Mouse (Mus musculus) lung, postnatal 4 days (tissue): ENCODE measurements around the gene Ak3.

Source experiments
- DNase-seq, 2 experiments: peaks; one replicate each; pipeline ENCODE4 v3.0.0; 2021

Gene Ak3

DNA sequence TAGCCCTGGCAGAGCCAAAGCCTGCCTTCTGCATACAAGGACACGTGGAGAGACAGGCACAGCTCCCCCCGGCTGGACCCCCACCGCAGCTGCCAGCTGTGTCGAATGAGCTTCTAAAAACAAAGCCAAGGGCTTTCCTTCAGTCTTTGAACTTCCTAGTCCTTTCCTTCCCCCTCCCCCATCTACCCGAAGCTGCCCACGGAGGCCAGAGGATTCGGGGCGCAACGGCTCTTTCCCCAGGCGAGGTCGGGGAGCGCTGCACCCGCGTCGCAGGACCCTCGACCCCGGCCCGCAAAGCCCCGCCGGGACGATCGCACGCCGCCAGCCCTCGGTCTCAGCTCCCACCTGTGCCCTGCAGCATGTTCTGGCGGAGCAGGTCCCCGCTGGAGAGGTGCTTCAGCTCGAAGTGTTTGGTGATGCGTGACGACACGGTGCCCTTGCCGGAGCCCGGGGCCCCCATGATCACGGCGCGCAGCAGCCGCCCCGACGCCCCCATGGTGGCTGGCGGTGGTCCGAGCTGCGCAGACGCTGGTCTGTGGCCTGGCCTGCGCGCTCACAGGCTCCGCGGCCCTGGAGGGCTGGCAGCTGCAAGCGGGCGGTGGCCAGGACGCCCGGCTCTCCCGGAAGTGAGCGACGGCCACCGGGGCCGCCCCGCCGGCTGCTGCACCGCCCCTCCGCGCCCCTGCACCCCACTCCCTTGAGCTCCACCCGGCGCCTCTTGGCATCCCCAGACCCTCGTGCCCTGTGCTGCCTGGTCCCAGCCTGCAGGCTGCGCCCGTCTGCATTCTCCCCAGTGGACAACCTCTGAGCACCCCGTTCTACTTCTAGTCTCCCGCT is at the start of gene Ak3:
Gene Ak3 (minus strand): TSS at position 628 of the 837 bp plus-strand sequence.
- peak; percentile 87 to 93 for DNase-seq

DNA sequence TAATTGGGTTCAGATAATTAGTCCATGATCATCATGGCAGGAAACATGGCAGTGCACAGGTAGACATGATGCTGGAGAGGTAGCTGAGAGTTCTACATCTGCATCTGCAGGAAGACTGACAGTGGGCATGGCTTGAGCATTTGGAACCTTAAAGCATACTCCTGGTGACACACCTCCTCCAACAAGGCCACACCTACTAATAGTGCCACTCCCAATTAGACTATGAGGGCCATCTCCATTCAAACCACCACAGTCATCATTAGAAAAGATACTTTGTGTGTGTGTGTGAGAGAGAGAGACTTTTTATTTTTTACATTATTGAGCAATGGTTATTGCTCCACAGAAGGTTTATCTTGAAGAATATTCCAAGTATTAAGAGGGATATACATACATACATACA is 44.4 kb upstream of the Ak3 start:
- no peak for DNase-seq

DNA sequence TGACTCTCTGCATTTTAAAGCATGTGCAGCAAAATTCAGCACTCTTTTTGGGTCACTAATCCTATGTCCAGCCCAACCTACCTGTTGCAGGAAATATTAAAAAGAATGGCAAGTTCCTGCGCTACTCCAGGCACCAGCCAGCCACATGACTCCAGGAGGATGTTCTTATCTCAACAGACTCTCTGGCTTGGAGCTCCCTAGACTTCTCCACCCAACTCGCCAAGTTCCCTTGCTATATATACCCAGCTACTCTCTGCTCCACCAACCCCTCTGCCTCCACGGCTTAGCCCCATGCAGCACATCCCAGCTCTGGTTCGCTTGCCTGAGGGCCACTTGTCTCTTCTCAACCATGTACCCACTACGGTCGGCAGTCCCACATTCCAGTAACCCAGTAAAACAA is 40.9 kb upstream of the Ak3 start:
- no peak for DNase-seq

DNA sequence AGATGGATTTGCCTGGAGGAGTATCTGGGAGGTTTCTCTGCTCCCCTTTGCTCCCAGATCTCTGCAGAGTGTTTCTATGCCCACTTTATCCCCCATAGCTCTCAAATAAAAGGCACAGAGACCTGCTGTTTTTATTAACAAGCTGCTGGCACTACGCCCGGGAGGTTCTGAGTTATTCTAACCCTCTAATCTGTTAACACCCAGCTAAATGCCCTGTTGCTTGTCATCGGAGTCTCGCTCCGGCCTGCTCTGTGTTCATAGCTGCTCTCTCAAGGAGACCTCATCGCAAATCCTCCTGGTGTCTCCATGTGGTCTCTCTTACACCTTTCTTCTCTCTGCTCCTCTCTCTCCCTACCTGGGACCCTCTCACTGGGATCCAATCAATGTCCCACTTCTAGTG is 27.0 kb upstream of the Ak3 start:
- no peak for DNase-seq

DNA sequence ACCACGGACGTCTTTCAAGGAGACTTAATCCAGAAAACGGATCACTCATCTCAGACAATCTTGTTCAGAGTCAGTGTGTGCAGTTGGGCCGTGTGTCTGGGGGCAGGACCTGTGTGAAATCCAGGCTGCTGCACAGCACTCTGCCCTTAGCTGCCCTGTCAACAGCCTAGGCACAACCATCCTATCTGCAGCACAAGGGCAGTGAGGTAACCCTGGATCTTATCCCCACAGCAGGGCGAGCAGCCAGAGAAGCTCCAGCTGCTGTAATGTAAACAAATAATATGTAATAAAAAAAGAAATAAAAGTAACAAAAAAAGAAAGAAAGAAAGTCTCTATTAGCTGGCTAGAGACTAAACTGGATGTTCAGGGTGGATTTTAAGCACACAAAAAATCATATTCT is 21.4 kb upstream of the Ak3 start:
- no peak for DNase-seq

DNA sequence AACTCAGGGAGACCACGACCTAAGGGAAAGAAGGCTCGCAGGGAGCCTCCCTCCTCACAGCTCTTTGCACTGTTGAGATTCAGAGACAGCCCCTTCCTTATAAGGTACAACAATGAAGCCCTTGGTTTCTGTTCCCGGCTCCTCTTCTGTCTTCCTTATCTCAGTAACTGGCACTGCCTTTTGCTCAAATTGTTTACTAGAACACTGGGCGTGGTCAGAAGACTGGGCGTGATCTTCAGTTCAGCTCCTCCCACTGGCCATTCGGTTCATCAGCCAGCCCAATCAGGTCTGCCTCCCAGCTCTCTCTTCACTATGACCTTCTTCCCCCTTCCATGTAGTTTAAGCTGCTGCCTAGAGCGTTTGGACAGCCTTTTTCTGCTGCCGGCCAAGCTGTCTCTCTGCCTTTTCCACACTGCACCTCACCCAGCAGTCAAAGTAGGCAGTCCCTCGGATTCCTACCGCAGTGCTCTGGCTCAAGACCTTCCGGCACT is 19.3 kb upstream of the Ak3 start:
- peak; percentile 80 for DNase-seq

DNA sequence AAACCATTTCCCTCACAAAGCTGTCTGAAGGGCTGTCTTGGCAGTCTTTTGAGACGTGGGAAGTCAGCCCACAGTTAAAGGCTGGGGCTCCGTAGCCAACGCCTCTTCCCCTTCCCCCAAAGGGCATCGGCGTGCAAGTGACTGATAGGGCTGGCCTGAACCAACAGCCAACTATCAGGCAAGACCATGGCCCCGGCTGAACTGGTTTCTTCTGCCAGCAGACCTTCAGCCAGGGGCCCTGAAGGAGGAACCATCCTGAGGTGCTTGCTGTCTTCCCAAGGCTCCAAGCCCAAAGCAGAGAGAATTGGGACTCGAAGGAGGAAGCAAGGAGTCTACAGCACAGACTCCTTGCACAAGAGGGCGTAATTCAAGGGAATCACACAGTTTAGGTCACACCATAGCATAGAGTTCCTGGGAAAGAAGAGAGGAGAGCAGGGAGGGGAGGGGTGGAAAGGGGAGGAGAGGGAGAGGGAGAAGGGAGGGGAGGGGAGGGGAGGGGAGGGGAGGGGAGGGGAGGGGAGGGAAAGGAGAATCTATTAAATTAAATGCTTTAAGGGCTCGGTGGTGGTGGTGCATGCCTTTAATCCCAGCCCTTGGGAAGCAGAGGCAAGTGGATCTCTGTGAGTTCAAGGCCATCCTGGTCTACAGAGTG is 16.8 kb upstream of the Ak3 start:
- DNase-seq = peak; percentile 44 to 54

DNA sequence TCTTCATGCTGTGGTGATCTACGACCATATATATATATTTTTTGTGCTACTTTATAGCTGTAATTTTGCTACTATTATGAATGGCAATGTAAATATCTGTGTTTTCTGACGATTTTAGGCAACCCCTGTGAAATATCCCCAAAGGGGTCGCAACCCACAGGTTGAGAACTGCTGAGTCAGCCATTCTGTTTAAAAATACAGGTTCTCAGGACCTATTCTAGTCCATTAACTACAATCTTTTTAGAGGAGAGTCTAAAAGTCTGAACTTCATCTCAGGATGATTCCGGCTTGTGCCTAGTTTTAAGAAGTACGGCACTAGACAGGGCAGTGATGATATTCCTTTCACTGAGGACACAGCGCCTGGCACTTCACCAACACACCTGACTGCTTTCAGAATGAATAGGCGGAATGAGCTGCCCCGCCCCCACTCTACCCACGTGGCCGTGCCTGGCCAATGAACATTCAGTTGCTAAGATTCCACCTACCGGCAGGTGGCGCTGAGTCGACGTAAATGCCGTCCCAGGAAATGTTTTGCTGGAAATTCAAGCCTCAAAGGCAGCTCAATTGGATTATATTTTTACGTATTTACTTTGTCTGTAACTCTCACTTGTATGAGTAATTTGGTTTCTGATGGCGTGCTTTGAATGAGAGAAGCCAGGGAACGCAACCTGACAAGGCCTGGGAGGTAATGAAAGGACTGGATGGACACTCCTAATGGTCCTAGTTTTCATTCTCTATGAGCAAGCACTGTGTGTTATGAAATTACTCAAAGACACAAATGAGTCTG is 16.0 kb upstream of the Ak3 start:
- peak; percentile 90 to 94 for DNase-seq

DNA sequence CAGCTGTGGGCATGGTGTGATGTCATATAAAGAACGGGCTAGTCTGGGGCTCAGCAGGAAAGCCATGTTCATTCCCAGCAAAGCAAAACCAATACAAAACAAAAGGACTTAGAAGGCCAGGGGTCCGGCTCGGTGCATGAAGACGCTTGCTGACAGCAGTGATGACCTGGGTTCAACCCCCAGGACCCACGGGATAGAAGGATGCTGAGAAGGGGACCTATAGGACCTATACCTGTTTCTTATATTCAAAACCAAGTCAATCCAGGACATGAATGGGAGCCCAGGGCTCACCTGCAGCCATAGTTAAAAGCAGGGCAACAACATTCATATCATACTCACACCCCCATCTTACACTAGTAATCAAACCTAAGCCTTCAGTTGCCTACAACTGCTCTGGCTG is 15.2 kb upstream of the Ak3 start:
- DNase-seq = no peak

DNA sequence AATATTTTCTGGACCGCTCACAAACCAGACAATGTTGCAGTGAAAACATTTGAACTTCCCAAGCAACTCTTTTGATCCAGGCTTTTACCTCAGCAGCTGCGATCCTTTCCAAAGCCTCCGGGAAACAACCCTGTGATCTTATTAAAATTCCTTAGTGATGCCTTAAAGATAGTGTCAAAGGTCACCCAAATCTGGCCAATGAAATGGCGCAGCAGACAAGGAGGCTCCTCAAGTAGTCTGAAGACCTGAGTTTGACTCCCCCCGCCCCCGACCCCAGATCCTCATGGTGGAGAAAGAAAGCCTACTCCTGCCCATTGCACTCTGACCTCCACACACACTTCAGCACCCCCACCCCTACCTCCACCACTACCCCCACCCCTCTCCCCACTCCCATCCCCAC is 12.5 kb upstream of the Ak3 start:
- DNase-seq = no peak

DNA sequence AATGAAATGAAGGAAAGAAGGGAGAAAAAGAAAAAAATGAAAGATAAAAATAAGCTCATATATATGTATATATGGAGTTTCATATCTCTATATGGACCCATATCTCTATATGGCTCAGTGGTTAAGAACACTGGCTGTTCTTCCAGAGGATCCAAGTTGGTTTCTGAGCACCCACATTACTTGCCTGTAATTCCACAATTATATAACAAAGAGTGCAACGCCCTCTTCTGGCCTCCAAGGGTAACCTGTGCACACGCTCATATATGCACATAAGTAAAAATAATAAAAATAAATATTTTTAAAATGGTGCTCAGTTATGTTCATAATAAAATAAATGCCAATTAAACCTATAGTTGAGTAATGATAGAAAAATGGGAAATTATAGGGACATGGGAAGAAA is 11.9 kb upstream of the Ak3 start:
- DNase-seq = no peak

DNA sequence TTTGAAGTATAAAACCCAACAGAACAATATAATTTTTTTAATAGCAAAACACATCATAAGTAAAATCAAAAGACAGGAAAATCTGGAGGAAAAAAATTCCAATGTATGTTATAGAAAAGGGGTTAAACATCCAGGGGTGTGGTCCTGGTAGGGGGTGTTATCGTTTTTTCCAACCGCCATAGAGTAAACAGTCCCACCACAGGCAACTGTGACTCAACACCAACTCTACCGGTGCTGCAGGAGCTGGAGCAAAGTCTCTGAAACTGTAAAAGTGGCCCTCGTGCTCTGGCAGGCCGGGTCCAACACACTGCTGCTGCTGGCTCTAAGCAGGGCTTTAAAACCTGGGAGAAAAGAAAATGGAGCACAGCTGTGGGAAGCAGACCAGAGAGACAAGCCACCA is 11.0 kb upstream of the Ak3 start:
- DNase-seq = no peak

DNA sequence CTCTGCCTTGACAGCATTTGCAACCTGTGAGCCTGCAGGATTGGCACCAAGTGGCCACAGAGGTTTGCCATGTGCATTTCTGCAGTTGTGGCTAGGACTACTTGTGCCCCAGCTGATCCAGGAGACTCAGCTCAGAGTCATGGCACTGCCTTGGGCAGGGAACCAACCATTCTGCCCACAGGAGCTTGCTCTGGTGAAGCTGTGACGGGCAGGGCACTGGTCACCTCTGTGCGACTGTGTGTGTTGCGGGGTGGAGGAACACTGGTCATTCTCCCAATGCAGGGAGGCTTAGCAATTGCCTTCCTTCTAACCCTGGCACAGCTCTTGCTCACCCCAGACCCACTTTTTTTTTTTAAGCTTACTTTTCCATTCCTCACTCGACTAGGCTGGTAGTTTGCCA is 7.7 kb upstream of the Ak3 start:
- DNase-seq = no peak

DNA sequence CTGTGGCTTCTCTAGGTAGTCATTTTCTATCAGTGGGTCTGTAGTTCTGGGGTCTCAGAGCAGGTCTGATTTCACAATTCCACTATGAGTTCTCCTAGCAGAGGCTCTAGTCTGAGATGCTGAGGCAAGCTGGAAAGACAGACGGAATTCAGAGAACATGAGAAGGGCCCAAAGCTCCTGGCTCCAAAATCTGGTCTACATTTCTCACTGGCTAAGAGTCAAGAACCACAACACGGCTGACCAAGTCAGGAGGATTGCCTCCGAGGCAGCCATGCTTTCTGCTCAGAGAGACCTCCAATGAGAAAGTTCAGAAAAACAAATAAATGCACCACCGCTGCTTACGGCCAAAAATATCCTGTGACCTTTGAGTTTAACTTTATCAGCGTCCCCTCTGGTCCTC is 6.8 kb upstream of the Ak3 start:
- no peak for DNase-seq

DNA sequence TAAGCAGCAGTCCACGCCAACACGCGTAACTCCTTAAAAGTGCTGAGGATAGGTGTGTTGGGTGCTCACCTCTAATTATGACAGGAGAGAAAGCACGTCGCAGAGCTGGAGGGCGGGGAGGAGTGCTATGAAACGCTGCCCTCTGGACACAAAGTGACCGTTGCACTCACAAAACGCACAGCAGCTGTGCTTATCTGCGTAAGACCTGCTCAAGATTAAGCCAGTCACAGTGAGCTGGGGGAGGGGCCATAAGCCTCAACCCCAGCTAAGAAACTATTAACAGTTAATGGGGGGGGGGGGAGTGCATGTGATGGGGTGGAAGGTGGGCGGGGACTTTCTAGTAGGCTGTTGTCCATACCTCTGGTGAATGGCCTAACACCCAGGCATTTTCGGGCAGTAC is 5.0 kb upstream of the Ak3 start:
- no peak for DNase-seq

DNA sequence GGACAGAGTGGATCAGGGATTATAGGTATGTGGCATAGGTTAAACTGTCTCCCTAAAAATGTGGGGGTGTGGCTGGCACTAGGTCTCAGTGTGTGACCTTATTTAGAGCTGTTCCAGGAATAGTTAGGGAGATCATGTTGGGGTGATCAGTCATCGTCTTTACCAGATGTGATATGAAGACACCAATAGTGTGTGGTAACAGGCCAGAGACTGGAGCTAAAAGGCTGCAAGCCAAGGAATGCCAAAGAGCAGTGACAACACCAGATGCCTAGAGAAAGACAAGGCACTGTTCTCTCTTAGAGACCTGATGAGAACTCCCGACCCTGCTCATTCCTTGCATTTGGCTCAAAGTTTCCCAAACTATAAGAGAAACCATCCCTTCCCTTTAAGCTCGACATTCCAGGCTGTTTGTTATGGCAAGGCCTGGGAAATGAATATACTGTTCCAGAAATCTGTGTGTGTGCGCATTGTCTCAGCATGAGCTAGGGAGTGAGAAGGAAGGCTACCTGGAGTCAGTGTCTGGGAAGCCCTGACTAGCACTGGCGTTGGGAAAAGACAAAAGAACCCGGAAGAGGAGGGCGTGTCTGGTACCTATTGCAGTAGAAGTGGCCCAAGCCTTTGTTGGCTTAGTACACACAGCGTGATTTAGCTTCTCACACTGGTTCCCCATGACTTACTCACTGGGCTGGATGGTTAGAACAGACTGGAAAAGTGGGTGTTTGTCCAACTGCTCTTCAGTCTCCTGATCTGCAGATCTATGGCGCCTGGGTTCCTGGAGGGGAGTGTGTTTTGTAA is 2.6 kb upstream of the Ak3 start:
- DNase-seq = peak in 1 of 2 experiments; percentile 29

DNA sequence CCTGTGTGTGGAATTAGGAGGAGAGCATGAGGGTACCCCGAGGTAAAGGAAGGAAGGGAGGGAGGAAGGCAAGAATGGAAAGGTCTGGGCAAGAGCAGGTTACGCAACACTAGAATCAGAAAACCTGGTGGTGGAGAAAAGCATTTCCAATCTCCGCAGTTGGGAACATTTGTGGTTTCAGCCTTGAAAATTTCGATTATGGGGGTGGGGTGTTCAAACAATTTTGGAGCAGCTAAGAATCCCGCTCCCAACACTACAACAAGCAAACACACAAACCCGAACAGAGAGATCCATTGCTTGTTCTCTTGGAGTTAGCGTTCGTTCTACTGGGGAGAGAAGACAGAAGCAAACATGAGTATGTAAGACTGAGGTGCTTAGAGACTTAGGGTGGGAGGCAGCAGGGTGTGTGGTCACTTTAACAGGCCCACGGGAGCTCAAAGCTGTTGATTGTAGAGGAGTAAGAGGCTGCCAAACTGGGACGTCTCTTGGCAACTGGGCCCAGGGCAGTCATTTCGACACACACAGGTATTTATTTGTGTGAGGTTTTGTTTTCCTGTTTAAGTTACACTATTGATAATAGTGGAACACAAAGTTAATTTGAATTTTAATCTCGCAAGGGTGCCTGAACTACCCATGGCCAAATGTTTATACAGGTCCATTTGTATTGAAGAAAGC is 1.8 kb upstream of the Ak3 start:
- DNase-seq = no peak

DNA sequence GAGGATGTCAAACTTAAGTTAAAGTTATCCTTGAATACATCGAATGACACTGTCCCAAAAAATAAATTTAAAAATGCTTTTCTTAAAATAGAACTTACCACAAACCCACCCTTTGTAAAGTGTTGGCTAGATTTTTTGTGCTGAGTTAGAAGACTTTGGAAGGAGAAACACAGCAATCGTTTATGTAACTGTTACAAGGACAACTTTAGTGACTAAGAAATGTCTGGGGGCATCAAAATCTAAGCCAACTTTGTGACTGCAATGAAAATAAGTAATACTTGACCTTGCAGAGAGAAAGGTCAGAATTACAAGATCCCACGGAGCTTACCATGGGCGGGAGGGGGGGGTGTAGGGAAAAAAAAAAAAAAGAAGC is 814 bp downstream of the Ak3 start:
- no peak for DNase-seq

DNA sequence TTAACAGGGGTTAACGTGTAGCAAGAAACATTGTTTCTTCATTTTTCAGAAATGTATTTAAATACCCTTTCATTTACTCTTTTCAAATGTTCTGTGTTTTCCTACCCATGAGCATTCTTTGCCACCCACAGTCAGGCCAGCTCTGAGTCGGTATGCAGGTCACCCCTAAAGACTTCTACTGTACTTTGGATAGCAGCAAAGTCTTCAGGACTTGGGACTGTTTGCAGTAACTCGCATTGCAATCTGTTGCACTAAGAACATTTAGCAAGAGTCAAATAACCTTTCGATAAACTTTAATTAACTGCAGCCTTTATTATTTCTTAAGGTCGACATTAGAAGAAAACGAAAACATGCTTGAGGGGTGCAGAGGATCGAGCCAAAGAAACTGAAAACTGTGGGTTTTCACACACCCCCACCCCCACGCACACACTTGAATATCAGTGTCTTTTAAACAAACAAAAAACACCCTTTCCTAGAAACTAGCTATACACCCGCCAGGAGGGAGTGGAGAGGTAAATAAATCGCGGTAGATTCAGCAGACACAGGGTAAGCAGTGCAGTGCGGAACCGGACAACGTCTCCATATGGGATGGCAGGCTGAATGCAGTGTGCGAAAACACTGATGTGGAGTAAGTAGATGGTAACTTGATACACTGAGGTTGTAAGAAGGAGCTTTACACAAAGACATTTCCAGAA is 1.7 kb downstream of the Ak3 start:
- DNase-seq = no peak

DNA sequence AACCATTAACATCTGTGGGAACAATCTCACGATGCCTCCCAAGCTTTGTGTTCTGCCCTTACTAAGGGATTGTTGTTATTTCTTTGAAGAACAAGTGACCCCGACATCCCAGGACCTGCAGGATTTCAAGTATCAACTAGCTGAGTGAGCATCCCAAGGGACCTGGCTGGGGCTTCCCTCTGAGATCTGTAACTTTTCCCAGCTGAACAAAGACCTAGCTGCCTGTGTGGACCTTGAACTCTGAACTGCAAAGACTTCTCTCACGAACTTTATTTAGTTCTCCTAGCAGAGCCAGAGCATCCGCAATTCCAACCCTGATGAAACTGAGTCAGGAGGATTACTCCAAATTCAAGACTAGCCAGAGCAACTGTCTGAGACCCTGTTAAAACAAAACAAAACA is 2.4 kb downstream of the Ak3 start:
- DNase-seq = no peak

DNA sequence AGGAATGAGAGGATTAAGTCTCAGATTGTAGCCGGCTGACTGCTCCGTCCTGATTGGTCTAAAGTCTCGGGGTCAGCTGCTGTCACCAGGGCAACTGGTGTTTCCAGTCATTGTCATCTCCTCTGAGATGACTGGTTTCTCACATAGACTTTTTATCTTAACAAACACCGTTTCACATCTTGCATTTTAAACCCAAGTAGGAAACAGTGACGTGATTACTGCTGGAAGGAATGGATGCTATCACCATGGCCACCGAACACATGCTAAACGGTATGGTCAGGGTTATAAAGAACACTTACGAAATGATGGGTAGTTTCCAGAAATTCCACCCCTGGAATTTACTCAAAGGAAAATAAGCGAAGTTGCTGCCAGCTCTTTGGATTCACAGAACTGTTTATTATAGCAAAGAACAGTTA is 3.4 kb downstream of the Ak3 start:
- DNase-seq = no peak

DNA sequence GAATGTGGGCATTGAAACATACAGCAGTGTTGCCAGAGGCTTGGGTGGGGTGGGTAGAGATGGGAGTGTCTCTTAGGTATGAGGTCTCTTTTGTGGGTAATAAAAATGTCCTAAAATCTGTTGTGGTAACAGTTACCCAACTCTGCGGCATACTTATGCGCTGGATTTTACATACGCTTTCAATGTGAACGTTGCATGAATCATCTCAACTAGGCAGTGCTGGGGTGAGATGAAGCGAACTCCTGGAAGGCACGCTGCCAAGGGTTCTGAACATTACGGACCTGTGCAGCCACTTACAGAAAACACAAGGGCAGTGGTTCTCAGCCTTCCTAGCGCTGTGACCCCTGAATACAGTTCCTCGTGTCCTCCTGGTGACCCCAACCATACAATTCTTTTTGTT is 5.1 kb downstream of the Ak3 start:
- DNase-seq = no peak
